Mouse (Mus musculus) ES-Bruce4 (cell line): Measurements from ENCODE around the gene Sik3. TPM values are rescaled to one million over a fixed set of nuclear protein-coding genes. Genes with fewer than 3 reads are reported as not detected.

ENCODE experiments used
- H3K27ac ChIP-seq: 2 replicates; pipeline ENCODE4 v1.5.1; 2012; ENCODE audit warnings: low read length, inconsistent platforms; ENCODE audit not compliant: insufficient read depth
- H3K27me3 ChIP-seq: 2 replicates; pipeline ENCODE4 v1.6.1; 2012; ENCODE audit warnings: mild to moderate bottlenecking, low read length, inconsistent platforms; ENCODE audit not compliant: control insufficient read depth, poor library complexity, insufficient read depth, severe bottlenecking
- H3K36me3 ChIP-seq: 2 replicates; pipeline ENCODE4 v1.6.1; 2012; ENCODE audit warnings: inconsistent platforms, mild to moderate bottlenecking, low read length, moderate library complexity; ENCODE audit not compliant: control insufficient read depth, poor library complexity, insufficient read depth, severe bottlenecking
- H3K4me1 ChIP-seq: one replicate; pipeline ENCODE4 v1.8.1; 2011; ENCODE audit warnings: low read length; ENCODE audit not compliant: control insufficient read depth, insufficient read depth
- H3K4me3 ChIP-seq: 2 replicates; pipeline ENCODE4 v1.5.1; 2011; ENCODE audit warnings: low read depth, mild to moderate bottlenecking, low read length
- H3K9ac ChIP-seq: 2 replicates; pipeline ENCODE4 v1.6.1; 2012; ENCODE audit warnings: low read depth, mild to moderate bottlenecking, inconsistent platforms; ENCODE audit not compliant: poor library complexity, severe bottlenecking
- H3K9me3 ChIP-seq: replicated peaks from 2 replicates; pipeline ENCODE4 v1.6.1; 2012; ENCODE audit warnings: mild to moderate bottlenecking, low read length, inconsistent platforms; ENCODE audit not compliant: control insufficient read depth, poor library complexity, insufficient read depth, severe bottlenecking
- CTCF ChIP-seq: IDR thresholded peaks from one replicate; pipeline ENCODE4 v1.8.1; 2011; ENCODE audit warnings: low read depth, low read length
- EP300 ChIP-seq: IDR thresholded peaks from 2 replicates; pipeline ENCODE4 v1.6.1; 2011; ENCODE audit warnings: low read depth, low read length; ENCODE audit not compliant: insufficient read depth
- POLR2A ChIP-seq: IDR thresholded peaks from one replicate; pipeline ENCODE4 v1.8.1; 2011; ENCODE audit warnings: low read length; ENCODE audit not compliant: insufficient read depth
- polyA plus RNA-seq: library from polyadenylated mRNA; stranded (reverse); fragments of >200 nt; gene quantifications from 2 replicates; pipeline ENCODE4 v1.2.4, GENCODE M21; 2011; ENCODE audit warnings: low read depth; ENCODE audit not compliant: missing spikeins, insufficient read depth, insufficient read length

The Sik3 gene
- polyA plus RNA-seq = 23.2 and 28.1 TPM in 2 replicates

DNA sequence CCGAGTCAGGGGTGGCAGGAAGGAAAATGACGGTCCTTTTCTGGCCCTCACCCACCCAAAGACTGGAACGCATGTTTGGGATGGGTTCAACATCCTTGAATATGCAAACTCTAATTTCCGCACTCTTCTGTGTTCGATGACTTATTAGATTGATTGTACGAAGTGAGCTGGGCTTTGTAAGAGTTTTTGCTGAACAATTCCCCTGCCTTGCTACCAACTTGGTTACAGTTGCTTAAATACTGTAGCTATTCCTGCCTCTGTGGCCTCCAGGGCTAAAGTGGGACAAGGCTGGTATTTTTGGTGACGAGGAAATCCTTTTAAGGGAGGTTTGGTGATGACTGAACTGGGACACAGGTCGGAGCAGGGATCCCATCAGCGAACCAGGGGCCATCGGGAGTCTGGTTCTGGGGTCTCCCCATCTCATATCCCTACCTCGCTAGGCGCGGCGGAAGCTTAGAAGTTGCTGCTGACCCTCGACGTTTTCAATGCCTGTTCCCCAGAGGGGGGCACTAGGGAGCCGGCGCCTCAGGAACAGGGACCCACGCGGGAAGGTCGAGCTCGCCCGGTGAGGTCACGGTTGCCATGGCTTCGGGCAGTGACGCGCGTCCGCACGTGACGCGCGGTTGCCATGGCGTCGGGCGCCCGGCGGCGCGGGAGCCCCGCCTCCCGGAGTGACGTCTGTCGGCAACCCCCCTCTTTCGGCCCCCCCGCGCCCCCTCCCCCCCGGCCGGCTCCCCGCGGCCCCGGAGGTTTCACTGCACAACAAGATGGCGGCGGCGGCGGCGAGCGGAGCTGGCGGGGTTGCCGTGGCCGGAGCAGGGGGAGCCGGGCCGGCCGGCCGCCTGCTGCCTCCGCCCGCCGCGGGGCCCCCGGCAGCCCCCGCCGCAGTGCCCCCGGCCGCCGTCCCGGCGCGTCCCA lies at the start of gene Sik3, which contains the start of gene Pafah1b2:
Gene Sik3 (plus strand): TSS at position 730 of the 918 bp plus-strand sequence.
Gene Pafah1b2 (minus strand): TSS at position 600 of the 918 bp plus-strand sequence.
- Histone ChIP-seq H3K4me3 (peak within 1 kb of the TSS; percentile 97), H3K4me1 (peaks cover 4% of the 10 kb centered on the region)
- TF ChIP-seq POLR2A (no peak), CTCF (peak; percentile 51), EP300 (peak; percentile 70; the same call in 1 of the 2 replicates)

DNA sequence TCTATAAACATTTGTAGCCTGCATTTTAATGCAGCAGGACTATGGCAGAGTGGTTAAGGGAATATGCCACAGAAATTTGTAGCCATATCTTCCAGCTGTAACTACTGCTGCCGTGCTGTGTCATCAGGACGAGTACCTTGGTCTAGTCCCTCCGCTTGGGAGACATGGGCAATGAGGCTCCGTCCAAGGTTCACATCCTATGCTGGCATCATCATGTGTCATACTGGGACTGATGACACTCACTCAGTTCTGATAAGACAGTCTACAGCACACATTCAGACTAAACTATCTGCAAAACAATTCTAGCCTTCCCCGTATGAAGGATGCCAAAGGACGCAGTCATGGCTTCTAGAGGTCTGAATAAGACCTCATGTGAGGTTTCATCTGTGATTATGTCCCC lies 49.0 kb upstream of the Sik3 start:
- no peak overlapping the region for H3K4me3 ChIP-seq
- H3K4me1 ChIP-seq = no peaks in the 10 kb centered on the region
- H3K27ac ChIP-seq = no peak overlapping the region
- H3K9ac ChIP-seq = no peak overlapping the region
- TF ChIP-seq POLR2A (no peak), EP300 (no peak), CTCF (no peak)
- no peaks in the 10 kb centered on the region for H3K27me3 ChIP-seq
- H3K36me3 ChIP-seq = peaks cover 41% of the 10 kb centered on the region
- H3K9me3 ChIP-seq = no peaks in the 10 kb centered on the region

More for the DNA sequence above, at the start of gene Sik3, which contains the start of gene Pafah1b2:
- H3K27ac ChIP-seq = 0 out of 2 replicates have a peak within 1 kb of the TSS, but pooled peaks have one; percentile 34
- no peaks in the 10 kb centered on the region for H3K9me3 ChIP-seq
- no peaks in the 10 kb centered on the region for H3K27me3 ChIP-seq
- H3K9ac ChIP-seq = peak within 1 kb of the TSS; percentile 97
- no peaks in the 10 kb centered on the region for H3K36me3 ChIP-seq

DNA sequence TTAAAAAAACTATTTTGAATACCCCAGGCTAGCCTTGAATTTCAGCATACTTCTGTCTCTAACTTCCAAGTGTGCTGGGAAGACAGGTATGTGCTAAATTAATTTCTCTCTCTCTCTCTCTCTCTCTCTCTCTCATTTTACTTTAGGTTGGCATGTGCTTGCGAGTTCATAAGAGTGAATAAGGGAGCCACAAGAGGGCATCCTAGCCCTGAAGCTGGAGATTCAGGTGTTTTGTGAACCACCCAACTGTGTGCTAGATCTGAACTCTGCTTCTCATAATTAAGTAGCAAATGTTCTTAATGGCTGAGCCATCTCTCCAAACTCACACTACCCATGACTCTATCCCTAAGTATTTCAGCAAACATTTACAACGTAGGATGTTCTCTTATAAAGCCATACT lies 35.7 kb upstream of the Sik3 start:
- no peaks in the 10 kb centered on the region for H3K4me1 ChIP-seq
- TF ChIP-seq EP300 = no peak
- no peak for TF ChIP-seq CTCF
- TF ChIP-seq POLR2A = no peak
- no peak overlapping the region for H3K4me3 ChIP-seq
- H3K36me3 ChIP-seq = peaks cover 40% of the 10 kb centered on the region
- no peaks in the 10 kb centered on the region for H3K9me3 ChIP-seq
- no peak overlapping the region for H3K27ac ChIP-seq
- H3K27me3 ChIP-seq = no peaks in the 10 kb centered on the region
- no peak overlapping the region for H3K9ac ChIP-seq

DNA sequence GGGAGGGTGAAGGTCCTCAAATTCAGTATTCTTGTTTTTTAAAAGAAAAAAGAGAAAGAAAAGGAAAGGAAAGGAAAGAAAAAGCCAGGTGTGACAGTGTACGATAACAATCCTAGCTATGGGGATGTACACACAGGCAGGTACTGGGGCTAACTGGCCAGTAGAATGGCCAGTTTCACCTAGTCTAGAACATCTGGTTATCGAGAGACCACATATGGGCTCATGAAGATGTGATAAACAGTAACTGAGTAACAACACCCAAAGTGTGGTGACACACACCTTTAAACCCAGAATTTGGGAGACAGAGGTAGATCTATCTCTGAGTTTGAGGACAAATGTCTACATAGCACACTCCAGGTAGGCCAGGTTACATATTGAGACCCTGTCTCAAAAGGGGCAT lies 32.8 kb upstream of the Sik3 start:
- no peaks in the 10 kb centered on the region for H3K9me3 ChIP-seq
- TF ChIP-seq CTCF (no peak), POLR2A (no peak), EP300 (no peak)
- no peak overlapping the region for H3K9ac ChIP-seq
- no peak overlapping the region for H3K27ac ChIP-seq
- H3K27me3 ChIP-seq = no peaks in the 10 kb centered on the region
- H3K36me3 ChIP-seq = peaks cover 16% of the 10 kb centered on the region
- no peak overlapping the region for H3K4me3 ChIP-seq
- H3K4me1 ChIP-seq = no peaks in the 10 kb centered on the region

DNA sequence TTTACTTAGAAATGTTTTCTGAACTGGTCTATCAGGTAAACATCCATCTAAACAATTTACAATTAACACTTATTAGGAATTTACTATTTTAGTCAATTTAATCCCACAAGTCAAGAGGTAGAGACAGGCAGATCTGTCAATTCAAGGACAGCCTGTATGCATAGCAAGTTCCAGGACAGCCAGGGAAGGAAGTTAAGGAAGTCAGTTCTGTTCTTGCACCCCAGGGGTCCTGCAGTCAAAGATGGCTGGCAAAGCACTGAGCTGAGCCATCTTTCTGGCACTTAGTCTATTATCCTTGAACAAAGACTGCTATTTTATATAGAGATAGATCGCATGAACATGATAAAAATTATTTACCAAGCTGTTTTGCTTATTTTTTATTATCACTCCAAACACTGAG lies 32.0 kb upstream of the Sik3 start:
- no peak overlapping the region for H3K4me3 ChIP-seq
- H3K4me1 ChIP-seq = no peaks in the 10 kb centered on the region
- H3K27me3 ChIP-seq = no peaks in the 10 kb centered on the region
- H3K27ac ChIP-seq = no peak overlapping the region
- H3K9ac ChIP-seq = no peak overlapping the region
- peaks cover 10% of the 10 kb centered on the region for H3K36me3 ChIP-seq
- TF ChIP-seq CTCF = no peak
- TF ChIP-seq POLR2A = no peak
- no peak for TF ChIP-seq EP300
- no peaks in the 10 kb centered on the region for H3K9me3 ChIP-seq

DNA sequence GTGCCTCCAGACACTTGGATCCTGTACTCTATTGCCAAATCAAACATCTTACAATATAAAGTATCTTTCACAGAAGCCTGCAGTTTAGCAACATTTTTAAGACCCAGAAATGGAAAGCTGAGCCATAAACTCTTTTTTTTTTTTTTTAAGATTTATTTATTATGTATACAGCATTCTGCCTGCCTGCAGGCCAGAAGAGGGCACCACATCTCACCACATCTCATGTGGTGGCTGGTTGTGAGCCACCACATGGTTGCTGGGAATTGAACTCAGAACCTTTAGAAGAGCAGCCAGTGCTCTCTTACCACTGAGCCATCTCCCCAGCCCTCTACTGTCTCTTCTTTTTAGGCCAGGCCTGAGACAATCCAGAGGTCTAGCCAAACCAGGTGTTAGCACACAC lies 31.3 kb upstream of the Sik3 start:
- Histone ChIP-seq H3K4me1 (no peaks in the 10 kb centered on the region), H3K4me3 (no peak overlapping the region), H3K27ac (no peak overlapping the region), H3K27me3 (no peaks in the 10 kb centered on the region), H3K9ac (no peak overlapping the region), H3K36me3 (peaks cover 6% of the 10 kb centered on the region), H3K9me3 (no peaks in the 10 kb centered on the region)
- TF ChIP-seq POLR2A (no peak), EP300 (no peak), CTCF (peak; percentile 17)
